Mouse (Mus musculus): Measurements from ENCODE around the gene Ring1.
"Not testable (repeated sequence)": the region's sequence is repeated elsewhere in the genome, so short reads cannot be mapped to it uniquely, and the experiment has no call there.

Gene Ring1

GRCm38 (mm10) chr17:34029150-34029889 is 4.8 kb upstream of the Ring1 start:
- DNase-seq (ENCODE audit: extremely low read depth, low read depth): no peak

GRCm38 (mm10) chr17:34028501-34029149 is 4.1 kb upstream of the Ring1 start:
- no peak for DNase-seq (ENCODE audit: extremely low read depth, low read depth)

- peak; percentile 87 for DNase-seq (ENCODE audit: extremely low read depth, low read depth)
Observed at GRCm38 (mm10) chr17:34027656-34028223, 3.3 kb upstream of the Ring1 start, which contains the start of gene H2-Ke6. Gene H2-Ke6 (minus strand): TSS chr17:34028060.

GRCm38 (mm10) chr17:34026917-34027655 is 2.6 kb upstream of the Ring1 start:
- no peak for DNase-seq (ENCODE audit: extremely low read depth, low read depth)

- no peak for DNase-seq (ENCODE audit: extremely low read depth, low read depth)
Observed at GRCm38 (mm10) chr17:34026221-34026620, 1.7 kb upstream of the Ring1 start.

DNA sequence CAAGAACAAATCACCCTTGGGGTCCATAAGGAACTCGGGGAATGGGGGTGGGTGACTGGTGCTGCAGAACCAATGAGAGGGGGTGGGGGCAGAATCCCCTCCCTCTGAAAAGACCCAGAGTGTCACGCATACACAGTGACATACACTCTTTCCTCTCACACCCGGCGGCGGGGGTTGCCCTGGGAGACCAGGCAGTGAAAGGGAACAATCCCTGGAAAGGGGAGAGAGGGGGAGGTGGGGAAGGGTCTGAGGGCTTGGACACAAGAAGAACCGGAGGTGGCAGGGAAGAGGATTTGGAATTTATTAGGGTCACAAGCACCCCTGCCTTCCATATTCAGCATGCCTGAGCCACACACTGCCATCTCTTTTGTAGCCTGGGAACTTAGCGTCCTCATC is 1.3 kb upstream of the Ring1 start:
- DNase-seq (ENCODE audit: extremely low read depth, low read depth): no peak

GRCm38 (mm10) chr17:34024861-34025755 is 628 bp upstream of the Ring1 start:
- no peak for DNase-seq (ENCODE audit: extremely low read depth, low read depth)

GRCm38 (mm10) chr17:34023678-34024077 is 802 bp downstream of the Ring1 start:
- no peak for DNase-seq (ENCODE audit: extremely low read depth, low read depth)

DNA sequence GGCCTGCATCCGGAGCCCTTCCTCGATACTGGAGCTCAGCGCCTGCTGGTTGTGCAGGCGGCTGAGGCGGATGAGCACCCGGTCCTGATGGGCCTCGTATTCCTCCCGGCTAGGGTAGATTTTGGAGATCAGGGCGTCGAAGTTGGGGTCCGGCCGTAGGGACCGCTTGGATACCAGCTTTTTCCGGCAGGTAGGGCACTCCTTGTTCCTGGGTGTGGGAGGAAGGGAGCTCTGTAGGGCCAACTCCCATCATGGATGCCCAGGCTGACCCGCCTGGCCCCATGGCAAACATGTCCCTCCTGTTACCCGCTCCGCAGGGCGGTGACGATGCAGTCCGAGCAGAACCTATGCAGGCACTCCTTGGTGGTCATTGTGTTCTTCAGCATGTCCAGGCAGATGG is 1.5 kb downstream of the Ring1 start:
- no peak for DNase-seq (ENCODE audit: extremely low read depth, low read depth)

GRCm38 (mm10) chr17:34022414-34022783 is 2.1 kb downstream of the Ring1 start:
- DNase-seq (ENCODE audit: extremely low read depth, low read depth): no peak

- no peak for DNase-seq (ENCODE audit: extremely low read depth, low read depth)
Observed at GRCm38 (mm10) chr17:34021539-34022413, 2.7 kb downstream of the Ring1 start.

GRCm38 (mm10) chr17:34013436-34013835 is 11.0 kb downstream of the Ring1 start:
- DNase-seq (ENCODE audit: extremely low read depth, low read depth): no peak

- no peak for DNase-seq (ENCODE audit: extremely low read depth, low read depth)
Observed at GRCm38 (mm10) chr17:34010156-34010555, 14.3 kb downstream of the Ring1 start.

DNA sequence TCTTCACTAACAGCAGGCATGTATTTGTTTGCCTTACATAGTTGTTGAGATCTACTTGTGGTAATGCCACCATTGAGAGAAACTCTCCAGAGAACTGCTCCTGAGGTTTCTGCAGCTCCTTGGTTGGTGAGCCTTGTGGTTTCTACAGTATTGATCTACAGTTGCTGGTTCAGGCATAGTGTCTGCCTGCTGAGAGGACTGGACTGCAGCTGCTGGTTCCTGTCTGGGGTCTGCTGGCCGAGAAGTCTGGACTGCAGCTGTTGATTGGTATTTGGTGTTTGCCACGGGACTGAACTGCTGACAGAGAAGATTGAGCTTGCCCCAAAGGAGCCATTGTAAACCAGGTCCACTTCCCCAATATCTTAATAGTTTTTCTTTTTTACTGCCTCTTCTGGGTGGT is 17.9 kb downstream of the Ring1 start:
- no peak for DNase-seq (ENCODE audit: extremely low read depth, low read depth)

DNA sequence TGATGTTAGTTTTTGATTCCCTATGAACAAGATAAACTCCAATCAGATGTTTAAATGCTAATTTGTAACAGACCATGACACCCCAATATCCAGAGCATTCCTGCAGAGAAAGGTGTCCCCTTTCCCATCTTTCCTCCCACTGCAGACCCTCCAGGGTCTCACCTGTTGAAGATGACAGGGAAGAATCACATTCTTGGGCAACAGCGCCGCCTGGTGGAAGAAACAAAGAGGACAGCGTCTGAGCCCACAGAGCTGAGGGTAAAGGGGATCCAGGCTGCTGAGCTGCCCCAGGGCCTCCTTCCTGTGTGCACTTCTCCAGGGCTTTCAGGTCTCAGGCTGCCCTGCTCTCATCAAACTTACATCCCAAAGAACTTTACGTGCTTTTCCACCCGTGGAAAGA is 21.1 kb downstream of the Ring1 start:
- no peak for DNase-seq (ENCODE audit: extremely low read depth, low read depth)

- not testable (repeated sequence) for DNase-seq (ENCODE audit: extremely low read depth, low read depth)
Observed at GRCm38 (mm10) chr17:34000796-34001195, 23.7 kb downstream of the Ring1 start.

DNA sequence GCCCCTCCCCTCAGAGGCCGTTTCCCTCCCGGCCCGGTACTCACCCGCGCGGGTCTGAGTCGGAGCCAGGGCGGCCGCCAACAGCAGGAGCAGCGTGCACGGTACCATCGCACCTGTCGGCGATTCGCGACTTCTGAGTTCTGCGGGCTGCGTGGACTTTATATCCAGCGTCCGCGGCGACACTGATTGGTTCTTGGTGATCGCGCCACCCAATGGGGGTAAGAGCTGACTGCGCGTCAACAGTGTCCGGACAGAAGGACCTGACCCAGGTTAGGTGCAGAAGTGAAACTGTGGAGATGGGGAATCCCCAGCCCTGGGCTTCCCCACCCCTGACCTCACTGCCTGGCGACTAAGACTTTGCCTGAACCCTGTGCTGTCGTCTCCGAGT is 24.3 kb downstream of the Ring1 start, which contains the start of gene H2-K1:
H2-K1 (minus strand) TSS at position 198 of the 388 bp plus-strand sequence.
- peak; percentile 86 for DNase-seq (ENCODE audit: extremely low read depth, low read depth)

DNA sequence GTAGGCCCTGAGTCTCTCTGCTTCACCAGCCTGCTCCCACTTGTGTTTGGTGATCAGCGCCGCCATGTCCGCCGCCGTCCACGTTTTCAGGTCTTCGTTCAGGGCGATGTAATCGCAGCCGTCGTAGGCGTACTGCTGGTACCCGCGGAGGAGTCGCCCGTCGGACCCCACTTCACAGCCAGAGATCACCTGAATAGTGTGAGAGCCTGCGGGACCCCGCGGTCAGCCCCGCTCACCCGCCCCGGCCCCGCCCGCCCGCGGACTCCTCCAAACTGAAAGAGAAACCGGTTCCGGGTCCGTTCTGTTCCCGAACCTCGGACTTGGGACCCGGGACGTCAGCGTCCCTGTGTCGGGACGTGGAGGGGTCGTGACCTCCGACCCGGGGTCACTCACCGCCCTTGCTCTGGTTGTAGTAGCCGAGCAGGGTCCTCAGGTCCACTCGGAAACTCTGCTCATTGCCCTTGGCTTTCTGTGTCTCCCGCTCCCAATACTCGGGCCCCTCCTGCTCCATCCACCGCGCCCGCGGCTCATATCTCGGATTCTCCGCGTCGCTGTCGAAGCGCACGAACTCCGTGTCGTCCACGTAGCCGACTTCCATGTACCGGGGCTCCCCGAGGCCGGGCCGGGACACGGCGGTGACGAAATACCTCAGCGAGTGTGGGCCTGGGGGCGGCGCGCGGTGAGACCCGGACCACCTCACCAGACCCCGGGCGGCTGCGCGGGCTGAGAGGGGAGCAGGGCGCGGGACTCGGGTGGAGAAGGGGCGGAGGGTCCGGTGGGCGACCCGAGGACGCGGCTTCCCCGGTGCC is 24.9 kb downstream of the Ring1 start:
- DNase-seq (ENCODE audit: extremely low read depth, low read depth): no peak

- not testable (repeated sequence) for DNase-seq (ENCODE audit: extremely low read depth, low read depth)
Observed at GRCm38 (mm10) chr17:33998697-33999096, 25.8 kb downstream of the Ring1 start.

Data from MEL-GATA-1-ER (cell line).